Mouse (Mus musculus) midbrain, embryonic 13.5 days (tissue): Measurements from ENCODE around the gene Acadsb. TPM values are rescaled to one million over a fixed set of nuclear protein-coding genes. Genes with fewer than 3 reads are reported as not detected.
"Not testable (repeated sequence)": the region's sequence is repeated elsewhere in the genome, so short reads cannot be mapped to it uniquely, and the experiment has no call there.

Source experiments
- ATAC-seq: fragments of 200-750 bp; cut with Nextera tagmentation; 2 replicates; pipeline ENCODE4 v1.8.0; 2017; ENCODE audit warnings: mild to moderate bottlenecking, moderate TSS enrichment, moderate library complexity
- H3K27ac ChIP-seq: fragments of 300-500 bp; sonication (generic); 2 replicates; pipeline ENCODE4 v1.5.1; 2015; ENCODE audit warnings: inconsistent platforms, mild to moderate bottlenecking, moderate library complexity
- H3K27me3 ChIP-seq: fragments of 300-500 bp; sonication (generic); 2 replicates; pipeline ENCODE4 v1.6.1; 2015; ENCODE audit warnings: mild to moderate bottlenecking, inconsistent platforms
- H3K36me3 ChIP-seq: fragments of 300-500 bp; sonication (generic); 2 replicates; pipeline ENCODE4 v1.6.1; 2015; ENCODE audit warnings: mild to moderate bottlenecking, inconsistent platforms
- H3K4me1 ChIP-seq: fragments of 300-500 bp; sonication (generic); replicated peaks from 2 replicates; pipeline ENCODE4 v1.6.1; 2015; ENCODE audit warnings: inconsistent platforms
- H3K4me2 ChIP-seq: fragments of 300-500 bp; sonication (generic); replicated peaks from 2 replicates; pipeline ENCODE4 v1.6.1; 2015; ENCODE audit warnings: moderate library complexity, mild to moderate bottlenecking, inconsistent platforms
- H3K4me3 ChIP-seq: fragments of 300-500 bp; sonication (generic); replicated peaks from 2 replicates; pipeline ENCODE4 v1.5.1; 2015; ENCODE audit warnings: mild to moderate bottlenecking, inconsistent platforms
- H3K9ac ChIP-seq: fragments of 300-500 bp; sonication (generic); replicated peaks from 2 replicates; pipeline ENCODE4 v1.6.1; 2015; ENCODE audit warnings: mild to moderate bottlenecking, inconsistent platforms
- H3K9me3 ChIP-seq: fragments of 300-500 bp; sonication (generic); 2 replicates; pipeline ENCODE4 v1.6.1; 2016; ENCODE audit warnings: mild to moderate bottlenecking, inconsistent platforms
- WGBS: fragments of 180-500 bp; shearing (Covaris S2); methylation state at CpG from one replicate; pipeline ENCODE4 v1.1.7; 2015; 5-methylcytosine and 5-hydroxymethylcytosine counted together
- polyA plus RNA-seq: library from polyadenylated mRNA; unstranded; fragments of >200 nt; fragmentation: Nextera tagmentation; extraction: Ambion mirVana; gene quantifications from 2 replicates; pipeline ENCODE4 v1.2.1, GENCODE M21; 2015

The Acadsb gene
- 100 and 102 TPM in 2 replicates for polyA plus RNA-seq

DNA sequence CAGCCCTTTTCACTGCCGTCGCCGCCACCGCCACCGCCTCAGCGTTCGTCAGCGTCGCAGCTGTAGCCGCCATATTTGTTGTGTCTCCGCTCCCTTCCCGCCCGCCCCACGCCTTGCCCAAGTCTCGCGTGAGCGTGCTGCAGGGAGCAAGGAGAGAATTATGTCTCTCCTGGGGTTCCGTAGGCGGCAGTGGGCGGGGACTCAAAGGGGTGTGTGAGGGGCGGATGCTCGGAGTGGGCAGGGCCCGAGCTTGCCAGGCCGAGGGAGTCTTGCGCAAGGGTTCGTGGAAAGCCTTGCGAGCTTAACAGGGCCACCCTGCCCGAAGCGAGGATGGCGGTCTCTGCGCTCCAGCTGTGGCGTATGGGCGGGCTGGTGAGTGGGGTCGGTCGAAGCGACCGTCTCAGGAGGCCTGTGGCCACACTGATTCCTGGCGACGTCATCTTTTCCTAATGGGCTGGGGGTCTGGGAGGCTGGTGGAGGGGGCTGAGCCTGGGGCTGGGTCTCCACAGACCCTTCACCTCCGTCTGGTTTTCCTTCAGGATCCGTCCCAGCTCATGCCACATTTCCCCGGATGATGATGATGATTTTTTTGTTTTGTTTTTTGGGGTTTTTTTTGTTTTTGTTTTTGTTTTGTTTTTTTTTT lies at the start of gene Acadsb, which contains the start of gene Ikzf5:
Gene Acadsb, plus strand, starts transcription at position 186 of the 643 bp plus-strand sequence.
Gene Ikzf5, minus strand, starts transcription at position 106 of the 643 bp plus-strand sequence.
- peak within 1 kb of the TSS; percentile 85 for H3K4me2 ChIP-seq
- peaks cover 41% of the 10 kb centered on the region for H3K4me1 ChIP-seq
- no peaks in the 10 kb centered on the region for H3K9me3 ChIP-seq
- peak within 1 kb of the TSS; percentile 99 for H3K4me3 ChIP-seq
- H3K27ac ChIP-seq = peak within 1 kb of the TSS; percentile 80
- H3K27me3 ChIP-seq = no peaks in the 10 kb centered on the region
- WGBS = under 1% methylated on average over 42 of the region's 42 CpGs
- peak; percentile 98 for ATAC-seq
- H3K36me3 ChIP-seq = no peaks in the 10 kb centered on the region
- H3K9ac ChIP-seq = peak within 1 kb of the TSS; percentile 95

DNA sequence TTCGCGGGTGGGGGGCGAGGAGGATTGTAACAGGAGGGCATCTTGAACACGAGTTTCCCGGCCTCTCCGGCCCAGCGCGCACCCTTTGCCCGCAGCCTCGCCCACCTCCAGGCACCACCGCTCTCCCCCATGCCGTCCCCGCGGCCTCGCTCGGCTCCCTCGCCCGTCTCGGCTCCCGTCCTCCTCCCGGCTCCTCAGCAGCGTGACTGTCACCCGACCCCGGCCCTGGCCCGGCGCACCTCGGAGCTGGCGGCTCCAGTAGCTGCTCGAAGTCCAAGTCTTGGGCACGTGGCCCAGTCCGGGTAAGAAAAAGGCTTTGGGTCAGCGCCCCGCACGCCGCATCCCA lies 48.2 kb upstream of the Acadsb start:
- Histone ChIP-seq H3K9me3 (no peaks in the 10 kb centered on the region), H3K27ac (peak overlapping the region; percentile 90), H3K4me3 (peak overlapping the region; percentile 74), H3K36me3 (peaks cover 20% of the 10 kb centered on the region), H3K27me3 (peaks cover 10% of the 10 kb centered on the region), H3K4me2 (peak overlapping the region; percentile 73), H3K4me1 (peaks cover 18% of the 10 kb centered on the region), H3K9ac (peak overlapping the region; percentile 88)
- ATAC-seq = peak; percentile 88
- 1% methylated on average over 35 of the region's 35 CpGs for WGBS

DNA sequence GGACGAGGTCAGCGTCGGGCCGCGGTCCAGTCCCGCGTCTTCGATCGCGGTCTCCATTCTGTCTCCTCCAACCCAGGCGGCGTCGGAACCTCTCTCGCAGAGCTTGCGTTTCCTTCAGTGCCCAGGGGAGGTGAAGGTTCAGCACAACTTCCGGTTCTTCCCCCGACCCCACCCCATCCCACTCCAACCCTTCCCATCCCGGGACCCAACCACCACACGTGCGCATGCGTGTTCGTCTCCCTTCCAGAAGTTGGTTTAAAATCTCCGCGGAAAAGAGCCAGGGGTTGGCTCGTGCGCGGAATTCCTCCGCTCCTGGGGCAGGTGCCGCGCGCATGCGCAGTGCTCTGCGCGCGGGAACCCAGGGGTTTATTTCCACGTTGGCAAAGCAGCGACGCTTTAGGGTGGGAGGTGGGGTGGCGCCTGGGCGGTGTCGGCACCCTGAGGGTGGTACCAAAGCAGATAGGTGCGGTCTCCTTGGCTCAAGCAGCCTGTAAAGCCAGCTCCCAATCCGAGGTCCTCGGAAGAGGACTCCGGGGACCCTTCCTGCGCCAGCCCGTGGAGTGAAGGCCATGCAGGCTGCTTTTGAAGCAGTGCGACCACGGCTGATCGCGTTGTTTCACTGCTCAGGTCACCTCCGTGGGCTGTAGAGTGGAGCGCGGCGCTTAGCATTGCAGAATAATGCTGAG lies 47.6 kb upstream of the Acadsb start, which contains the start of gene 2310057M21Rik:
Gene 2310057M21Rik, minus strand, starts transcription at position 145 of the 686 bp plus-strand sequence.
- under 1% methylated on average over 55 of the region's 55 CpGs for WGBS
- peak within 1 kb of the TSS; percentile 88 for H3K9ac ChIP-seq
- peaks cover 10% of the 10 kb centered on the region for H3K27me3 ChIP-seq
- peak; percentile 98 for ATAC-seq
- peak within 1 kb of the TSS; percentile 73 for H3K4me2 ChIP-seq
- no peaks in the 10 kb centered on the region for H3K9me3 ChIP-seq
- peak within 1 kb of the TSS; percentile 74 for H3K4me3 ChIP-seq
- peaks cover 16% of the 10 kb centered on the region for H3K36me3 ChIP-seq
- peaks cover 18% of the 10 kb centered on the region for H3K4me1 ChIP-seq
- H3K27ac ChIP-seq = peak within 1 kb of the TSS; percentile 90

DNA sequence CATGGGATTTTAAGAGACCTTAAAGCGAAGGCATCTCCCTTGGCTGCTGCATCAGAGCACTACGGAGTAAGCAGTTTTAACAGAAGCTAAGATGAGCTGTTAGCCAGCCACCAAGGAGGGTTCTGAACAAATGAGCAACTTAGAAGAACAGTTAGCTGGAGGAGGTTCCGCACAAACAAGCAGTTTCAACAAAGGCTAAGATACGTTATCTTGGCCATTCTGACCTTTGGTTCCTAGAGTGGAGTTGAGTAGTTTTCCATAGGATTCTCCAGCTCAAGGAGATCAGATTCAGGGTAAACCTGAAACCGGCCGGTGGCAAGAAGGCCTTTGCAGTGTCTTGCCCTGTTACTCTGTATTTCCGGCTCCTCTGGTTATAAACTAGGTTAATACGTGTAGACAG lies 46.3 kb upstream of the Acadsb start:
- 96% methylated on average over 8 of the region's 8 CpGs for WGBS

DNA sequence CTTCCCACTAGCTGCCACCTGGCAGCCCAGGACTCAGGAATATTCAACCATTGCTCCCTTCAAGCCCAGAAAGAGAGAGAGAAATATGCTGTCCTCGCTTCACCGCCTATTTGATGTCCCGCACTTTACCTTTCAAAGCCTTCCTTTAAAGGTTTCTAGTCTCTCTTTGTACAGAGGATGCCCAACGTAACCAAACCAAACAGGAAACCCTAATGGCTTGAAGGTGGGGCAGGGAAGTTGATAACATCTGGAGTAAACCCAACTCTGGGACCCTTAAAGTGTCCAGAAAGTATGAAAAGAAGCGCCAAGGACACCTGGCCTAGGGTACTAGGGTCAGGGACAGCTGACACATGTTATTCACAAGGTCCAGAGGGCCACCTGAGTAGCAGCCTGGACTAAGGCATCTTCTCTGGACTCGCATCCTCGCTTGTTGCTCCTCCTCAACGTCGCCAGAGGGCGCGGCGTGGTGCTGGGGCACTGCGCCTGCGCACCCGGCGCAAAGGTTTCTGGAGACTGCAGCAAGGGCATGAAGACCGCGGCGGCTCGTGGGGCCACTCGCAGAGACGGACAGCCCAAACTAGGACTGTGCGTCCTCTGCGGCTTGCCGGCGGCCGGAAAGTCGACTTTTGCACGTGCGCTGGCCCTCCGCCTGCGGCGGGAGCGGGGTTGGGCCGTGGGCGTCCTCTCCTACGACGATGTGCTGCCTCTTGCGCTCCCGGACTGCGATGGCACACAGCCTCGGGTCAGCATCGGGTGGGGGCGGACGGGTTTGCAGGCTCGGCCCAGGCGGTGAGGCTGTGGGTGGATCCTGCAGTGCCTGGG lies 39.5 kb upstream of the Acadsb start, which contains the start of gene Pstk:
Gene Pstk, plus strand, starts transcription at position 494 of the 822 bp plus-strand sequence.
- Histone ChIP-seq H3K36me3 (peaks cover 5% of the 10 kb centered on the region; the same call in 1 of the 2 replicates), H3K4me1 (peaks cover 10% of the 10 kb centered on the region), H3K27ac (peak within 1 kb of the TSS; percentile 92), H3K9ac (peak within 1 kb of the TSS; percentile 90), H3K27me3 (no peaks in the 10 kb centered on the region), H3K4me2 (peak within 1 kb of the TSS; percentile 61), H3K4me3 (peak within 1 kb of the TSS; percentile 72), H3K9me3 (no peaks in the 10 kb centered on the region)
- 5% methylated on average over 47 of the region's 47 CpGs for WGBS
- ATAC-seq = peak; percentile 97

More for the DNA sequence above, 46.3 kb upstream of the Acadsb start:
- no peak for ATAC-seq
- Histone ChIP-seq H3K9me3 (no peaks in the 10 kb centered on the region), H3K27ac (no peak overlapping the region), H3K27me3 (peaks cover 10% of the 10 kb centered on the region), H3K4me2 (no peak overlapping the region), H3K36me3 (peaks cover 2% of the 10 kb centered on the region; the same call in 1 of the 2 replicates), H3K4me1 (peaks cover 18% of the 10 kb centered on the region), H3K9ac (no peak overlapping the region), H3K4me3 (no peak overlapping the region)

DNA sequence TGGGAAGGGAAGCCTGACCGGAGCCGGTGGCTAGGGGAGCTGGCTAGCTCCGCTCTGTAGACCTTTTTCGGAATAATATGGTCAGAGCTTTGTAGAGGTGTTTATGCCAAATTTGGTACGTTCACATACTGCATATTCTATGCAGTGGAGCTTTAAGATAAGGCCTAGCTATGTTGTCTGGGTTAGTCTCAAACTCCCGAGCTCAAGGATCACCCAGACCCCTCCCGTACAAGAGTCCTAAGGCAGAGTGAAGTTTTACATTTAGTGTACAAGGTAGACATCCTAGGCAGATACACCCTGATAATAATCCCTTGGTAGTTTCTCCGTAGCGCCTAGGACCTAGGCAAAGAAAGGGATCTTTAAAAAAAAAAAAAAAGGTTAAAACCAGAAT lies 38.9 kb upstream of the Acadsb start:
- peak overlapping the region; percentile 61 for H3K4me2 ChIP-seq
- H3K4me1 ChIP-seq = peaks cover 10% of the 10 kb centered on the region
- H3K4me3 ChIP-seq = peak overlapping the region; percentile 72
- H3K9me3 ChIP-seq = no peaks in the 10 kb centered on the region
- ATAC-seq = no peak; the same call in 1 of the 2 replicates
- H3K27me3 ChIP-seq = no peaks in the 10 kb centered on the region
- WGBS = 8% methylated on average over 9 of the region's 9 CpGs
- peaks cover 5% of the 10 kb centered on the region; the same call in 1 of the 2 replicates for H3K36me3 ChIP-seq
- H3K27ac ChIP-seq = peak overlapping the region; percentile 92
- peak overlapping the region; percentile 90 for H3K9ac ChIP-seq

DNA sequence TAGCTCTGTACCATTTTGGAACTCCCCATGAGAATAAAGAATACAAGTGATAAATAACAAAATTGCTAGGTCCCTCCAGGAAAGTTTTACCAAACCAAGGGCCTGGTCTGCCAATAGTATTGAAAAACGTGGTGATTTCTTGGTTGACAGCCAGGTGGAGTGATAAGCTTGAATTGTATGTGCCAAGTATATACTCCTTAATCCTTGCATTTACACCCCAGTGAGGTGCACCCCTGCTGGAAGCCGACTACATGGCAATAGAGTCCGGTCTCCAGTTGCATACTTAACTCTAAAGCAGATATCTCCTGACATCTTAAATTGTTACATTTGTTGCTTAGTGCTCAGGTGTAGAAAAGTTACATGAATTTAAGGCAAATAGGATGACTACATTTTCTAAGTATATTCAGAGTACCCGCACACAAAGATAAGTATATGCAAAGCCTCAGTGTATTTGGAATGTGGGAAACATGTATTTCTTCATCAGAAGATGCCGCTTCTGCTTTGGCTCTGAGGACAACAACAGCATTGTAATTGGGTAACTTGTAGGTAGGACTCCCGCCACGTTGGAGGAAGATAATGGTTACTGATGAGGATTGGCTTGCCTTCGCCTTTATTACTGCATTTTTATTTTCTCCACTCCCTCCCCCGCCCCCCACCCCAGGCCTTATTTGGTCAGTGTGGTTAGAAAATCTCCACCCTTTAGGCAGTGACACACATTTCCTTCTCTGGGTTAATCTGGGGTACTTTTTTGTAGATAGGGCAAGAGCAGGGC lies 38.3 kb upstream of the Acadsb start:
- H3K36me3 ChIP-seq = peaks cover 5% of the 10 kb centered on the region; the same call in 1 of the 2 replicates
- peak overlapping the region; percentile 72 for H3K4me3 ChIP-seq
- no peaks in the 10 kb centered on the region for H3K9me3 ChIP-seq
- H3K27ac ChIP-seq = no peak overlapping the region
- WGBS = 77% methylated on average over 9 of the region's 9 CpGs
- H3K9ac ChIP-seq = peak overlapping the region; percentile 90
- ATAC-seq = no peak
- peak overlapping the region; percentile 61 for H3K4me2 ChIP-seq
- no peaks in the 10 kb centered on the region for H3K27me3 ChIP-seq
- peaks cover 10% of the 10 kb centered on the region for H3K4me1 ChIP-seq

DNA sequence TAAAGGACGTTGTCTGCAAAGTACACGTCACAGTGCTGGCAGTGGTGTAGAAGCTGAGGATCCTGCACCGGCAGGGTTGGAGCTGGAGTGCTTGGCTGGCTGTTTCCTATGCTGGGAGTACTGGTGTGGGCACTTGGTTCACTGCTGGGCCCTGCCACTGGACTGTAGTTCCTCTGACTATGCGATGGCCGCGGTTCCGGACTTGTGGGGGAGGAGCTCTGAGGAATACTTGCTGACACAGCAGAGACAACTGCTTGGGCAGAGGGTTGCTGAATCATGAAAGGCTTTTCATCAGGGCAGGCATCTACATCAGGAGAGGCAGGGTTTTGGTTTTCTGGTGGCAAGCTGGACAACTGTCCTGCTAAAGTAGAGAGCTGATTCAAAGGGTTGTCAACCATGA lies 18.6 kb upstream of the Acadsb start:
- 90% methylated on average over 6 of the region's 7 CpGs for WGBS
- H3K9me3 ChIP-seq, H3K4me3 ChIP-seq, H3K9ac ChIP-seq, ATAC-seq, H3K4me1 ChIP-seq, H3K27ac ChIP-seq, H3K27me3 ChIP-seq, H3K4me2 ChIP-seq: not testable (repeated sequence)
- peaks cover 35% of the 10 kb centered on the region for H3K36me3 ChIP-seq

DNA sequence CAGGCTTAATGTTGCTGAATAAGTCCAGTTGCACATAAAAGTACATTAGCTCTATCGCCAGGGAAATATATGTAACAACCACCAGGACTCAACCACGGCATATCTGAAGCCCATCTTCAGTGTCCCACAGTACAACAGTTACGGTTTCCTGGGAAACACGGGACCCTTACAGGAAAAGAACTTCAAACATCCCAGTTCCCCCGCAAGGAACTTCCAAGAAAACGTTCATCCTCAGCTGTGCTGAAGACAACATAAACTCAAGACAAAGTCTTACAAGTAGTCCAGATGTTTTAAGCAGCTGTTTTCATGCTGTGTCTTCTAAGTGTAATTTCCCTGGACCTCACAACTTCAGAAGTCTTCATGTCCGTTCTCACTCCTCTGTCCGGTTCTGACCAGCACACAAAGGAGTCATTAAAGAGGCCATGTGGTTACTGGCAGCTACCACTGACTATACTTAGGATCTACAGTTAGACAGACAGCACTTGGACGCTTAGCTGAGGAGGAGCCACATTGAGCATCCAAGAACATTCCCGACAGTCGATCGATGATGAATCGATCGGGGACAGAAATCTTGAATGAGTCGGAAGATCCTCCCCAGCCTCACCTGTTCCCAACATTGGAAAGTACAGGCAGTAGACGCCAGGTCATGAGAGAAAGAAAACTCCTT lies 947 bp upstream of the Acadsb start:
- 8% methylated on average over 16 of the region's 16 CpGs for WGBS
- Histone ChIP-seq H3K27me3 (no peaks in the 10 kb centered on the region), H3K4me2 (peak overlapping the region; percentile 85), H3K9ac (peak overlapping the region; percentile 95), H3K4me3 (peak overlapping the region; percentile 99), H3K36me3 (no peaks in the 10 kb centered on the region), H3K4me1 (peaks cover 41% of the 10 kb centered on the region), H3K9me3 (no peaks in the 10 kb centered on the region), H3K27ac (0 out of 2 replicates have a peak overlapping the region, but pooled peaks have one; percentile 80)
- 0 out of 2 replicates have a peak, but pooled peaks have one; percentile 9 for ATAC-seq

DNA sequence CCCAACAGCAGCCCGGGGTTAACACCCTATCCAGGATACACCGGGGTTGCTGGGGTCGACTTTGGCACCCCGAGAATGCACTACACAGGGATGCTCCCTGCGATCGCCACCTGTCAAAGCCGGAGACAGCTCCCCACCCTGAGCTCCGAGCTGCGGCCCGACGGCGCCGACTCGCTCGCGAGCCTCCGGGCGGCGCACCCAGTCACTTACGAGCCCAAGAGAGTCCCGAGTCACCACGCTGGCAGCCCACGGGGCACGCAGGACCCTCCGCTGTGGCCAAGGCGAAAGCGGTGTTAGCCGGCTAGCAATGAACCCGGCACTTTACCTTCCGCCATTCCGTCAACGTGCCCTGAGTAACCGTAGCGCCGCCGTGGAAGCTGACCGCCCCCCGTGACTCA lies 414 bp upstream of the Acadsb start:
- ATAC-seq = peak; percentile 81; the same call in 1 of the 2 replicates
- Histone ChIP-seq H3K9ac (peak overlapping the region; percentile 95), H3K4me2 (peak overlapping the region; percentile 85), H3K9me3 (no peaks in the 10 kb centered on the region), H3K27me3 (no peaks in the 10 kb centered on the region), H3K4me3 (peak overlapping the region; percentile 99), H3K36me3 (no peaks in the 10 kb centered on the region), H3K27ac (peak overlapping the region; percentile 80), H3K4me1 (peaks cover 41% of the 10 kb centered on the region)
- WGBS = under 1% methylated on average over 38 of the region's 38 CpGs
